ENCODE assay signal across 8 mouse cellular contexts in the genomic region with DNA sequence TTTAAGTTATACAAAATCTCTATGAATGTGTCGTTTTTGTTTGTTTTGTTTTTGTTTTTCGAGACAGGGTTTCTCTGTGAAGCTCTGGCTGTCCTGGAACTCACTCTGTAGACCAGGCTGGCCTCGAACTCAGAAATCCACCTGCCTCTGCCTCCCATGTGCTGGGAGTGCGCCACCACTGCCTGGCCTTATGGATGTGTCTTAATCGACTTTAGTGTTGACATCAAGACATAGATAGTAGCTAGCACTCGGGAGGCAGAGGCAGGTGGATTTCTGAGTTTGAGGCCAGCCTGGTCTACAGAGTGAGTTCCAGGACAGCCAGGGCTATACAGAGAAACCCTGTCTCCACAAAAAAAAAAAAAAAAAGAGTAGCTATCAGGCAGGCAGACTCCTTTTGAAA. TPM values are rescaled to one million over a fixed set of nuclear protein-coding genes. Genes with fewer than 3 reads are reported as not detected.
A peak's percentile ranks its signal among the peaks of the same experiment; 100 is the strongest.
DNase-seq lines count a peak whose midpoint lies in the region; ATAC-seq and TF ChIP-seq lines count a peak whose summit lies in the region.
"Not testable (repeated sequence)": the region's sequence is repeated elsewhere in the genome, so short reads cannot be mapped to it uniquely, and the experiment has no call there.

No protein-coding gene starts in this region.

- peak overlapping the region; percentile 59 for H3K4me2 ChIP-seq in forebrain, embryonic 12.5 days
- H3K4me2 ChIP-seq in heart, embryonic 15.5 days, result peak overlapping the region; percentile 75
- H3K4me2 ChIP-seq in intestine, embryonic 14.5 days (ENCODE audit: low read length), result peak overlapping the region; percentile 85
- peak overlapping the region; percentile 83 for H3K4me2 ChIP-seq in limb, embryonic 13.5 days (replicated peaks)
- peak overlapping the region; percentile 92 for H3K4me2 ChIP-seq in lung, embryonic 14.5 days
- peak overlapping the region; percentile 73 for H3K4me2 ChIP-seq in midbrain, embryonic 16.5 days (ENCODE audit: low read length)

- H3K9ac ChIP-seq in forebrain, embryonic 12.5 days, result peak overlapping the region; percentile 88; the same call in 1 of the 2 replicates
- H3K9ac ChIP-seq in heart, embryonic 15.5 days; intestine, embryonic 14.5 days (ENCODE audit: low read length); lung, embryonic 14.5 days; midbrain, embryonic 16.5 days (ENCODE audit: low read depth, low read length): not testable (repeated sequence)
- 0 out of 2 replicates have a peak overlapping the region, but pooled peaks have one; percentile 31 for H3K9ac ChIP-seq in limb, embryonic 13.5 days

- H3K27me3 ChIP-seq in forebrain, embryonic 12.5 days; heart, embryonic 15.5 days; intestine, embryonic 14.5 days (replicated peaks; ENCODE audit: control insufficient read depth, insufficient read depth, low read length); limb, embryonic 13.5 days; lung, embryonic 14.5 days (ENCODE audit: insufficient read depth, low read length); midbrain, embryonic 16.5 days (ENCODE audit: control insufficient read depth, insufficient read depth, low read depth, low read length); testis, adult 2 months (ENCODE audit: control insufficient read depth, insufficient read depth, low read length): not testable (repeated sequence)

- 80% methylated on average over 6 of the region's 6 CpGs for WGBS in forebrain, embryonic 12.5 days
- 66% methylated on average over 6 of the region's 6 CpGs for WGBS in heart, embryonic 15.5 days
- 77% methylated on average over 6 of the region's 6 CpGs for WGBS in intestine, embryonic 14.5 days
- WGBS in limb, embryonic 13.5 days, result 78% methylated on average over 6 of the region's 6 CpGs
- 74% methylated on average over 6 of the region's 6 CpGs for WGBS in lung, embryonic 14.5 days
- WGBS in midbrain, embryonic 16.5 days, result 81% methylated on average over 6 of the region's 6 CpGs

- TF ChIP-seq POLR2A in testis, adult 2 months (IDR thresholded peaks at IDR 0.05; ENCODE audit: control insufficient read depth, low read depth, low read length), result not testable (repeated sequence)

- TF ChIP-seq CTCF in lung, embryonic 14.5 days (IDR thresholded peaks at IDR 0.05; ENCODE audit: low read depth); testis, adult 2 months (IDR thresholded peaks at IDR 0.05; ENCODE audit: control insufficient read depth, insufficient read depth, insufficient replicate concordance, low read depth, low read length): not testable (repeated sequence)

- H3K9me3 ChIP-seq in forebrain, embryonic 12.5 days; heart, embryonic 15.5 days (replicated peaks); intestine, embryonic 14.5 days (ENCODE audit: control insufficient read depth, low read length); limb, embryonic 13.5 days; lung, embryonic 14.5 days (ENCODE audit: low read depth, low read length); midbrain, embryonic 16.5 days (replicated peaks; ENCODE audit: control insufficient read depth, low read length, poor library complexity, severe bottlenecking): not testable (repeated sequence)

- not testable (repeated sequence) for H3K36me3 ChIP-seq in forebrain, embryonic 12.5 days (replicated peaks); heart, embryonic 15.5 days; intestine, embryonic 14.5 days (ENCODE audit: control insufficient read depth, insufficient read depth, low read length); limb, embryonic 13.5 days; lung, embryonic 14.5 days (ENCODE audit: insufficient read depth); midbrain, embryonic 16.5 days (ENCODE audit: control insufficient read depth, insufficient read depth, low read length); testis, adult 2 months (ENCODE audit: control insufficient read depth, insufficient read depth, low read length)

- peak overlapping the region; percentile 85; the same call in 1 of the 2 replicates for H3K4me3 ChIP-seq in forebrain, embryonic 12.5 days (replicated peaks)
- peak overlapping the region; percentile 98 for H3K4me3 ChIP-seq in heart, embryonic 15.5 days
- peak overlapping the region; percentile 67; the same call in 1 of the 2 replicates for H3K4me3 ChIP-seq in intestine, embryonic 14.5 days (ENCODE audit: low read depth, low read length)
- H3K4me3 ChIP-seq in limb, embryonic 13.5 days, result peak overlapping the region; percentile 87
- peak overlapping the region; percentile 93 for H3K4me3 ChIP-seq in lung, embryonic 14.5 days (ENCODE audit: low read depth, low read length)
- not testable (repeated sequence) for H3K4me3 ChIP-seq in midbrain, embryonic 16.5 days (ENCODE audit: low read depth, low read length)
- H3K4me3 ChIP-seq in testis, adult 2 months (ENCODE audit: control insufficient read depth, low read depth, low read length), result peak overlapping the region; percentile 6; the same call in 1 of the 2 replicates

- not testable (repeated sequence) for H3K27ac ChIP-seq in forebrain, embryonic 12.5 days; intestine, embryonic 14.5 days (ENCODE audit: low read depth); limb, embryonic 13.5 days; lung, embryonic 14.5 days (ENCODE audit: low read depth); midbrain, embryonic 16.5 days (ENCODE audit: low read length); testis, adult 2 months (ENCODE audit: control insufficient read depth, insufficient read depth, low read depth, low read length)
- peak overlapping the region; percentile 99 for H3K27ac ChIP-seq in heart, embryonic 15.5 days

- not testable (repeated sequence) for ATAC-seq in forebrain, embryonic 12.5 days (ENCODE audit: low FRiP score); heart, embryonic 15.5 days (replicated peaks; ENCODE audit: insufficient number of reproducible peaks, insufficient read depth, low FRiP score, low read depth); intestine, embryonic 14.5 days (replicated peaks; ENCODE audit: low FRiP score, low TSS enrichment, low read depth); limb, embryonic 13.5 days (ENCODE audit: low FRiP score, low read depth); lung, embryonic 14.5 days (ENCODE audit: insufficient read depth); midbrain, embryonic 16.5 days

- peak; percentile 45 for DNase-seq in cerebellum, adult 9-11 months
- DNase-seq in intestine, embryonic 14.5 days (ENCODE audit: low spot score); lung, embryonic 14.5 days: not testable (repeated sequence)

- peaks cover 41% of the 10 kb centered on the region for H3K4me1 ChIP-seq in forebrain, embryonic 12.5 days
- peaks cover 62% of the 10 kb centered on the region for H3K4me1 ChIP-seq in heart, embryonic 15.5 days (replicated peaks)
- peaks cover 26% of the 10 kb centered on the region for H3K4me1 ChIP-seq in intestine, embryonic 14.5 days (replicated peaks; ENCODE audit: control insufficient read depth, insufficient read depth, low read length)
- peaks cover 55% of the 10 kb centered on the region for H3K4me1 ChIP-seq in limb, embryonic 13.5 days
- peaks cover 13% of the 10 kb centered on the region; the same call in 1 of the 2 replicates for H3K4me1 ChIP-seq in lung, embryonic 14.5 days (ENCODE audit: insufficient read depth)
- H3K4me1 ChIP-seq in midbrain, embryonic 16.5 days (ENCODE audit: control insufficient read depth, insufficient read depth, low read length), result peaks cover 36% of the 10 kb centered on the region
- H3K4me1 ChIP-seq in testis, adult 2 months (ENCODE audit: control insufficient read depth, insufficient read depth, low read length), result peaks cover 22% of the 10 kb centered on the region

RNA-seq across cellular contexts. Expression of gene Ptpa, which starts 1.3 kb away (rescaled TPM):
- polyA plus RNA-seq in forebrain, embryonic 12.5 days (2016; fragmentation: Nextera tagmentation; extraction: Ambion mirVana), result 131 and 144 TPM in 2 replicates
- 102 and 119 TPM in 2 replicates for polyA plus RNA-seq in heart, embryonic 15.5 days (2015; fragmentation: Nextera tagmentation; extraction: Ambion mirVana)
- polyA plus RNA-seq in intestine, embryonic 14.5 days (2014; fragmentation: Nextera tagmentation; extraction: Ambion mirVana), result 76.6 and 78.2 TPM in 2 replicates
- polyA plus RNA-seq in limb, embryonic 13.5 days (2015; fragmentation: Nextera tagmentation; extraction: Ambion mirVana), result 144 and 150 TPM in 2 replicates
- polyA plus RNA-seq in lung, embryonic 14.5 days (2014; fragmentation: Nextera tagmentation; extraction: Ambion mirVana), result 85.7 and 95.5 TPM in 2 replicates
- polyA plus RNA-seq in midbrain, embryonic 16.5 days (2015; fragmentation: Nextera tagmentation; extraction: Ambion mirVana), result 146 and 156 TPM in 2 replicates
- 87.3 and 106 TPM in 2 replicates for polyA plus RNA-seq in testis, adult 2 months (2012; rRNA removed)

RNA-seq across cellular contexts. Expression of gene Crat, which starts 1.5 kb away (rescaled TPM):
- 22.5 and 23.0 TPM in 2 replicates for polyA plus RNA-seq in forebrain, embryonic 12.5 days (2016; fragmentation: Nextera tagmentation; extraction: Ambion mirVana)
- 108 and 109 TPM in 2 replicates for polyA plus RNA-seq in heart, embryonic 15.5 days (2015; fragmentation: Nextera tagmentation; extraction: Ambion mirVana)
- 22.6 and 25.3 TPM in 2 replicates for polyA plus RNA-seq in intestine, embryonic 14.5 days (2014; fragmentation: Nextera tagmentation; extraction: Ambion mirVana)
- 28.0 and 31.1 TPM in 2 replicates for polyA plus RNA-seq in limb, embryonic 13.5 days (2015; fragmentation: Nextera tagmentation; extraction: Ambion mirVana)
- polyA plus RNA-seq in lung, embryonic 14.5 days (2014; fragmentation: Nextera tagmentation; extraction: Ambion mirVana), result 28.0 and 30.3 TPM in 2 replicates
- 23.6 and 26.0 TPM in 2 replicates for polyA plus RNA-seq in midbrain, embryonic 16.5 days (2015; fragmentation: Nextera tagmentation; extraction: Ambion mirVana)
- polyA plus RNA-seq in testis, adult 2 months (2012; rRNA removed), result 591 and 623 TPM in 2 replicates

RNA-seq across cellular contexts. Expression of gene Dolpp1, which starts 25.1 kb away (rescaled TPM):
- 51.4 and 52.3 TPM in 2 replicates for polyA plus RNA-seq in forebrain, embryonic 12.5 days (2016; fragmentation: Nextera tagmentation; extraction: Ambion mirVana)
- polyA plus RNA-seq in heart, embryonic 15.5 days (2015; fragmentation: Nextera tagmentation; extraction: Ambion mirVana), result 19.5 and 25.2 TPM in 2 replicates
- 40.0 and 41.7 TPM in 2 replicates for polyA plus RNA-seq in intestine, embryonic 14.5 days (2014; fragmentation: Nextera tagmentation; extraction: Ambion mirVana)
- 33.1 and 33.5 TPM in 2 replicates for polyA plus RNA-seq in limb, embryonic 13.5 days (2015; fragmentation: Nextera tagmentation; extraction: Ambion mirVana)
- 32.6 and 34.2 TPM in 2 replicates for polyA plus RNA-seq in lung, embryonic 14.5 days (2014; fragmentation: Nextera tagmentation; extraction: Ambion mirVana)
- polyA plus RNA-seq in midbrain, embryonic 16.5 days (2015; fragmentation: Nextera tagmentation; extraction: Ambion mirVana), result 63.6 and 67.8 TPM in 2 replicates
- polyA plus RNA-seq in testis, adult 2 months (2012; rRNA removed), result 27.3 and 32.6 TPM in 2 replicates

RNA-seq across cellular contexts. Expression of gene Miga2, which starts 53.1 kb away (rescaled TPM):
- polyA plus RNA-seq in forebrain, embryonic 12.5 days (2016; fragmentation: Nextera tagmentation; extraction: Ambion mirVana), result 24.4 and 25.2 TPM in 2 replicates
- 32.6 and 35.5 TPM in 2 replicates for polyA plus RNA-seq in heart, embryonic 15.5 days (2015; fragmentation: Nextera tagmentation; extraction: Ambion mirVana)
- 22.0 and 24.2 TPM in 2 replicates for polyA plus RNA-seq in intestine, embryonic 14.5 days (2014; fragmentation: Nextera tagmentation; extraction: Ambion mirVana)
- polyA plus RNA-seq in limb, embryonic 13.5 days (2015; fragmentation: Nextera tagmentation; extraction: Ambion mirVana), result 24.3 and 26.6 TPM in 2 replicates
- polyA plus RNA-seq in lung, embryonic 14.5 days (2014; fragmentation: Nextera tagmentation; extraction: Ambion mirVana), result 19.9 and 24.5 TPM in 2 replicates
- 32.9 and 35.0 TPM in 2 replicates for polyA plus RNA-seq in midbrain, embryonic 16.5 days (2015; fragmentation: Nextera tagmentation; extraction: Ambion mirVana)
- polyA plus RNA-seq in testis, adult 2 months (2012; rRNA removed), result 6.3 and 6.7 TPM in 2 replicates

RNA-seq across cellular contexts. Expression of gene Ier5l, which starts 56.9 kb away (rescaled TPM):
- 2.3 and 2.7 TPM in 2 replicates for polyA plus RNA-seq in forebrain, embryonic 12.5 days (2016; fragmentation: Nextera tagmentation; extraction: Ambion mirVana)
- 1.7 and 2.0 TPM in 2 replicates for polyA plus RNA-seq in heart, embryonic 15.5 days (2015; fragmentation: Nextera tagmentation; extraction: Ambion mirVana)
- polyA plus RNA-seq in intestine, embryonic 14.5 days (2014; fragmentation: Nextera tagmentation; extraction: Ambion mirVana), result 2.1 TPM in 2 replicates
- polyA plus RNA-seq in limb, embryonic 13.5 days (2015; fragmentation: Nextera tagmentation; extraction: Ambion mirVana), result 2.9 and 3.0 TPM in 2 replicates
- 4.7 and 4.9 TPM in 2 replicates for polyA plus RNA-seq in lung, embryonic 14.5 days (2014; fragmentation: Nextera tagmentation; extraction: Ambion mirVana)
- 2.0 TPM in 2 replicates for polyA plus RNA-seq in midbrain, embryonic 16.5 days (2015; fragmentation: Nextera tagmentation; extraction: Ambion mirVana)
- 2.2 and 2.8 TPM in 2 replicates for polyA plus RNA-seq in testis, adult 2 months (2012; rRNA removed)
